Mouse (Mus musculus) ES-E14 (cell line): ENCODE measurements around the gene Adh7.

ENCODE experiments used
- CHD2 ChIP-seq: IDR thresholded peaks from 2 replicates; pipeline ENCODE4 v1.6.1; 2014; ENCODE audit warnings: mild to moderate bottlenecking, low read depth, low read length, inconsistent platforms
- HCFC1 ChIP-seq: IDR thresholded peaks from 2 replicates; pipeline ENCODE4 v1.6.1; 2012; ENCODE audit warnings: low read length, inconsistent platforms, borderline replicate concordance; ENCODE audit not compliant: insufficient read depth
- MAFK ChIP-seq: IDR thresholded peaks from 2 replicates; pipeline ENCODE4 v1.6.1; 2014; ENCODE audit warnings: mild to moderate bottlenecking, low read depth, low read length, inconsistent platforms; ENCODE audit not compliant: insufficient read depth

DNA sequence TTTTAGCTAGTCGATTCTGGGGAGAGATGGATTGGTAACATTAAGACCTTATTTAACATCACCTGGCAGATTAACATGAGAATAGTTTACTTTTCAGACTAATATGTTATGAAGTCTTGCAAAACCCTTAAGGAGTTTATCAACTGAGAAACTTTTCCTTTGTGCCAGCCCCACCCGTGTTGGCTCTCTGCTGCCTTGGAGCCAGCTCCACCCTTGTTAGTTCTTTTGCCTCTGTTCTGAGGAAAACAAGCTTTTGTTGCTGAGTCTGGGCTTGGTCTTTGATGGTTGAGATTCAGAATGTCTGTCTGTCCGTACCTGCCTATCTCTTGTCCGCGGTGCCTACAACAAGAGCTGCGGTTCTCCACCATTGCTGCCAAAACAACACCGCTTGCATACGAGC, 1.5 kb upstream of the Adh7 start:
- TF ChIP-seq CHD2 (no peak), MAFK (no peak), HCFC1 (no peak)
